Mouse (Mus musculus) adrenal gland, adult 18-20 months (tissue): Measurements from ENCODE around the gene Pik3c2a. TPM values are rescaled to one million over a fixed set of nuclear protein-coding genes. Genes with fewer than 3 reads are reported as not detected.

Experiments
- DNase-seq, 2 experiments: peaks; one replicate each; pipeline ENCODE4 v3.0.0; 2021 to 2022; ENCODE audit warnings: low spot score in 2 of 2
- long read RNA-seq, 2 experiments: library from polyadenylated mRNA; stranded (forward); transcript quantifications; one replicate each; pipeline ENCODE4 v2.0.0; 2021
- total RNA-seq, 2 experiments: library from RNA; stranded (reverse); gene quantifications; 1 replicate in 1 of 2; 2 replicates in 1 of 2; pipeline ENCODE4 v1.2.3; 2021

Gene Pik3c2a
- total RNA-seq = 10 to 100 TPM; 27.7 to 28.7 TPM
- long read RNA-seq, experiment 1, partial matches to known transcripts = 0 of 2 reads
- long read RNA-seq, experiment 1, other reads (novel, unspliced or antisense) = 1 of 2 reads
- long read RNA-seq, experiment 2, partial matches to known transcripts = 3 of 5 reads
- long read RNA-seq, experiment 2, other reads (novel, unspliced or antisense) = 2 of 5 reads

- peak; percentile 93 to 94 for DNase-seq
These were observed at the start of gene Pik3c2a for GRCm38 (mm10) chr7:116443004-116443696. Gene Pik3c2a (minus strand): TSS chr7:116443449.

GRCm38 (mm10) chr7:116491113-116491512, 47.9 kb upstream of the Pik3c2a start:
- no peak for DNase-seq

- no peak for DNase-seq
These were observed 41.9 kb upstream of the Pik3c2a start for GRCm38 (mm10) chr7:116485062-116485601.

- DNase-seq = no peak
These were observed 41.0 kb upstream of the Pik3c2a start for GRCm38 (mm10) chr7:116484213-116484612.

GRCm38 (mm10) chr7:116483782-116484181, 40.5 kb upstream of the Pik3c2a start:
- DNase-seq = no peak

- DNase-seq = no peak
These were observed 39.9 kb upstream of the Pik3c2a start for GRCm38 (mm10) chr7:116483106-116483505.

GRCm38 (mm10) chr7:116476264-116476663, 33.0 kb upstream of the Pik3c2a start:
- no peak for DNase-seq

- no peak for DNase-seq
These were observed 32.6 kb upstream of the Pik3c2a start for GRCm38 (mm10) chr7:116475836-116476235.

- DNase-seq = no peak
These were observed 18.9 kb upstream of the Pik3c2a start for GRCm38 (mm10) chr7:116462114-116462513.

GRCm38 (mm10) chr7:116458985-116459441, 15.8 kb upstream of the Pik3c2a start:
- no peak for DNase-seq

- DNase-seq = no peak
These were observed 14.1 kb upstream of the Pik3c2a start for GRCm38 (mm10) chr7:116457391-116457790.

- no peak for DNase-seq
These were observed 13.7 kb upstream of the Pik3c2a start for GRCm38 (mm10) chr7:116456964-116457363.

- no peak for DNase-seq
These were observed 3.4 kb upstream of the Pik3c2a start for GRCm38 (mm10) chr7:116446645-116447044.

- DNase-seq = no peak
These were observed 1.1 kb upstream of the Pik3c2a start for GRCm38 (mm10) chr7:116444326-116444809.

GRCm38 (mm10) chr7:116443697-116444325, 562 bp upstream of the Pik3c2a start:
- DNase-seq = no peak

- DNase-seq = no peak
These were observed 1.0 kb downstream of the Pik3c2a start for GRCm38 (mm10) chr7:116442226-116442625.

- no peak for DNase-seq
These were observed 1.9 kb downstream of the Pik3c2a start for GRCm38 (mm10) chr7:116441346-116441745.

GRCm38 (mm10) chr7:116431661-116432060, 11.6 kb downstream of the Pik3c2a start:
- no peak for DNase-seq

GRCm38 (mm10) chr7:116430926-116431325, 12.3 kb downstream of the Pik3c2a start:
- DNase-seq = no peak

GRCm38 (mm10) chr7:116427206-116427605, 16.0 kb downstream of the Pik3c2a start:
- no peak for DNase-seq

- DNase-seq = no peak
These were observed 17.5 kb downstream of the Pik3c2a start for GRCm38 (mm10) chr7:116425771-116426170.

GRCm38 (mm10) chr7:116421081-116421480, 22.2 kb downstream of the Pik3c2a start:
- DNase-seq = no peak
